11 mouse cellular contexts compared by ENCODE assay signal in the genomic region with DNA sequence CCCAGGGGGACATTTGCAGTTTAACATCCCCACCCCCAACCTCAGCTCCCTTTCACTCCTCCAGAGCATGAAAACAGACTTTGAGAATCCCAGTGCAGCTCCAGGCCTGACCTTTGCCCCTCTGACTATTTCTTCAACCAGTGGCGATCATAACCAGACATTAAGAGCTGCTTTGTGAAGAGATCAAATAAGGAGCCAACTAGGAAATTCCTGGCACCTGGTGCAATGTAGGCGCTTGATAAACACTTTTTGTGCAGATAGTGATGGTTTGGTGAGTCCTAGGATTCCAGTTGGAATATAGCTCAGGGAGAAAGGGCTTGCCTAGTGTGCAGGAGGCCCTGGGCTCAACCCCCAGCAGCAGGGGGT. TPM values are rescaled to one million over a fixed set of nuclear protein-coding genes. Genes with fewer than 3 reads are reported as not detected.
DNase-seq lines count a peak whose midpoint lies in the region; ATAC-seq lines count a peak whose summit lies in the region.
"Had no signal": no experiment of that assay in that cellular context is flagged by ENCODE, and none has a peak within 500 bp of the region (broad histone marks: within the 10 kb centered on the region; RNA-seq: fewer than 3 reads in every experiment).

No protein-coding gene starts in this region.

- WGBS in heart, embryonic 15.5 days: 51% methylated on average over 2 of the region's 2 CpGs
- WGBS in midbrain, embryonic 13.5 days: 29% methylated on average over 2 of the region's 2 CpGs
- 21% methylated on average over 2 of the region's 2 CpGs for WGBS in midbrain, embryonic 16.5 days

- no peak overlapping the region for H3K9ac ChIP-seq in heart, embryonic 15.5 days
- H3K9ac ChIP-seq in midbrain, embryonic 13.5 days (replicated peaks): peak overlapping the region; percentile 8; the same call in 1 of the 2 replicates
- no peak overlapping the region for H3K9ac ChIP-seq in midbrain, embryonic 16.5 days (ENCODE audit: low read depth, low read length)

- no peaks in the 10 kb centered on the region for H3K9me3 ChIP-seq in heart, embryonic 15.5 days (replicated peaks)
- no peaks in the 10 kb centered on the region for H3K9me3 ChIP-seq in midbrain, embryonic 13.5 days
- H3K9me3 ChIP-seq in midbrain, embryonic 16.5 days (replicated peaks; ENCODE audit: control insufficient read depth, low read length, poor library complexity, severe bottlenecking): no peaks in the 10 kb centered on the region

- H3K4me2 ChIP-seq in heart, embryonic 15.5 days: no peak overlapping the region
- no peak overlapping the region for H3K4me2 ChIP-seq in midbrain, embryonic 13.5 days (replicated peaks)
- no peak overlapping the region for H3K4me2 ChIP-seq in midbrain, embryonic 16.5 days (ENCODE audit: low read length)

- no peaks in the 10 kb centered on the region for H3K36me3 ChIP-seq in heart, embryonic 15.5 days
- H3K36me3 ChIP-seq in midbrain, embryonic 13.5 days: no peaks in the 10 kb centered on the region
- H3K36me3 ChIP-seq in midbrain, embryonic 16.5 days (ENCODE audit: control insufficient read depth, insufficient read depth, low read length): no peaks in the 10 kb centered on the region

- no peak overlapping the region for H3K4me3 ChIP-seq in heart, embryonic 15.5 days
- H3K4me3 ChIP-seq in midbrain, embryonic 13.5 days (replicated peaks): no peak overlapping the region
- no peak overlapping the region for H3K4me3 ChIP-seq in midbrain, embryonic 16.5 days (ENCODE audit: low read depth, low read length)

- no peaks in the 10 kb centered on the region for H3K27me3 ChIP-seq in heart, embryonic 15.5 days
- no peaks in the 10 kb centered on the region for H3K27me3 ChIP-seq in midbrain, embryonic 13.5 days
- no peaks in the 10 kb centered on the region for H3K27me3 ChIP-seq in midbrain, embryonic 16.5 days (ENCODE audit: control insufficient read depth, insufficient read depth, low read depth, low read length)

- ATAC-seq in heart, embryonic 15.5 days (replicated peaks; ENCODE audit: insufficient number of reproducible peaks, insufficient read depth, low FRiP score, low read depth): no peak
- ATAC-seq in midbrain, embryonic 13.5 days: no peak
- ATAC-seq in midbrain, embryonic 16.5 days: no peak

- peak overlapping the region; percentile 40 for H3K27ac ChIP-seq in heart, embryonic 15.5 days
- H3K27ac ChIP-seq in midbrain, embryonic 13.5 days: no peak overlapping the region
- H3K27ac ChIP-seq in midbrain, embryonic 16.5 days (ENCODE audit: low read length): no peak overlapping the region

- intact Hi-C loops in heart, postnatal 10 days (cut with DNase I): no loop called here
- intact Hi-C loops in left cerebral cortex, postnatal 14 days (cut with DNase I): no loop called here

- H3K4me1 ChIP-seq in heart, embryonic 15.5 days (replicated peaks): peaks cover 29% of the 10 kb centered on the region
- peaks cover 36% of the 10 kb centered on the region for H3K4me1 ChIP-seq in midbrain, embryonic 13.5 days (replicated peaks)
- H3K4me1 ChIP-seq in midbrain, embryonic 16.5 days (ENCODE audit: control insufficient read depth, insufficient read depth, low read length): peaks cover 13% of the 10 kb centered on the region

- no peak for DNase-seq in heart, postnatal 10 days
- peak; percentile 54 for DNase-seq in kidney, postnatal 10 days
- peak; percentile 81 for DNase-seq in yolk sac, embryonic 10.5 days (ENCODE audit: low spot score)
- no peak for DNase-seq in cerebellum, postnatal 36 days
- no peak for DNase-seq in left cerebral cortex, postnatal 14 days (ENCODE audit: low spot score in 2 of 2)
- DNase-seq: cerebellum, adult 9-10 months; right cerebral cortex, postnatal 25 days; thymus, postnatal 4 days had no signal

RNA-seq across cellular contexts. Expression of a gene that starts 3.8 kb away (rescaled TPM):
- polyA plus RNA-seq in heart, embryonic 15.5 days (2015; fragmentation: Nextera tagmentation; extraction: Ambion mirVana): 5.3 and 5.8 TPM in 2 replicates
- total RNA-seq in heart, postnatal 10 days (2021): 1 to 10 TPM; 5.1 to 5.9 TPM
- 4.8 and 5.6 TPM in 2 replicates for polyA plus RNA-seq in midbrain, embryonic 13.5 days (2015; fragmentation: Nextera tagmentation; extraction: Ambion mirVana)
- 8.5 and 9.0 TPM in 2 replicates for polyA plus RNA-seq in midbrain, embryonic 16.5 days (2015; fragmentation: Nextera tagmentation; extraction: Ambion mirVana)
- total RNA-seq in left cerebral cortex, postnatal 14 days (2021): 1 to 10 TPM; 3.1 to 3.9 TPM

RNA-seq across cellular contexts. Expression of a gene that starts 50.4 kb away (rescaled TPM):
- 0.19 and 0.71 TPM in 2 replicates for polyA plus RNA-seq in heart, embryonic 15.5 days (2015; fragmentation: Nextera tagmentation; extraction: Ambion mirVana)
- total RNA-seq in heart, postnatal 10 days (2021): under 1 TPM; 0.22 to 0.40 TPM
- polyA plus RNA-seq in midbrain, embryonic 13.5 days (2015; fragmentation: Nextera tagmentation; extraction: Ambion mirVana): 23.5 and 25.2 TPM in 2 replicates
- polyA plus RNA-seq in midbrain, embryonic 16.5 days (2015; fragmentation: Nextera tagmentation; extraction: Ambion mirVana): 8.7 and 9.1 TPM in 2 replicates
- 1 to 10 TPM; 2.8 to 3.8 TPM for total RNA-seq in left cerebral cortex, postnatal 14 days (2021)

Comparison
In these comparisons a context has a peak if more than half of its experiments do, and no peak if none do; other contexts are left out.
1. DNase-seq: peak in kidney, postnatal 10 days (single experiment) and yolk sac, embryonic 10.5 days (single experiment); none in heart, postnatal 10 days (0 of 2), cerebellum, postnatal 36 days (0 of 2) and left cerebral cortex, postnatal 14 days (0 of 2).